Mouse (Mus musculus): ENCODE results near the gene Phactr2.

GRCm38 (mm10) chr10:13209061-13209460 is 265.2 kb downstream of the Phactr2 start:
- no peak for TF ChIP-seq EP300 (optimal IDR thresholded peaks at IDR 0.05)
- no peak for TF ChIP-seq CTCF (IDR thresholded peaks at IDR 0.05; ENCODE audit: low read depth)

All from stomach, postnatal 0 days (tissue).